Comparison of ENCODE assay signal across 8 mouse cellular contexts in genomic region chr10:74922763-74923162, GRCm38 (mm10). TPM values are rescaled to one million over a fixed set of nuclear protein-coding genes. Genes with fewer than 3 reads are reported as not detected.
DNase-seq lines count a peak whose midpoint lies in the region; ATAC-seq lines count a peak whose summit lies in the region.

No protein-coding gene starts in this region.

- peak; percentile 10; the same call in 1 of the 2 replicates for ATAC-seq in neural tube, embryonic 12.5 days (ENCODE audit: low FRiP score, low read depth)
- ATAC-seq in forebrain, embryonic 16.5 days = peak; percentile 66
- ATAC-seq in midbrain, embryonic 14.5 days (ENCODE audit: low FRiP score, low TSS enrichment) = peak; percentile 18; the same call in 1 of the 2 replicates
- no peak for ATAC-seq in erythroblast, adult 5-6 weeks (replicated peaks; ENCODE audit: low FRiP score, poor library complexity, severe bottlenecking)

- H3K9ac ChIP-seq in neural tube, embryonic 12.5 days = no peak overlapping the region
- no peak overlapping the region for H3K9ac ChIP-seq in forebrain, embryonic 16.5 days (replicated peaks; ENCODE audit: low read depth, low read length)
- H3K9ac ChIP-seq in midbrain, embryonic 14.5 days (replicated peaks; ENCODE audit: low read length) = no peak overlapping the region

- peaks cover 8% of the 10 kb centered on the region; the same call in 1 of the 2 replicates for H3K4me1 ChIP-seq in neural tube, embryonic 12.5 days
- peaks cover 6% of the 10 kb centered on the region; the same call in 1 of the 2 replicates for H3K4me1 ChIP-seq in forebrain, embryonic 16.5 days (replicated peaks; ENCODE audit: control insufficient read depth, insufficient read depth, low read length)
- 0 out of 2 replicates have a peak, but pooled peaks cover 4% of the 10 kb centered on the region for H3K4me1 ChIP-seq in midbrain, embryonic 14.5 days (ENCODE audit: control insufficient read depth, insufficient read depth, low read length)

- no peak for DNase-seq in neural tube, embryonic 10.5 days (ENCODE audit: extremely low spot score, low spot score)
- peak; percentile 67 for DNase-seq in adrenal gland, postnatal 25 days
- peak; percentile 66 to 84 for DNase-seq in layer of hippocampus, adult 18-20 months (ENCODE audit: low spot score in 2 of 2)
- peak; percentile 69 for DNase-seq in midbrain, embryonic 14.5 days
- peak; percentile 24 for DNase-seq in thymus, postnatal 25 days

- H3K4me3 ChIP-seq in neural tube, embryonic 12.5 days = no peak overlapping the region
- H3K4me3 ChIP-seq in forebrain, embryonic 16.5 days (replicated peaks; ENCODE audit: low read length) = no peak overlapping the region
- H3K4me3 ChIP-seq in midbrain, embryonic 14.5 days (replicated peaks; ENCODE audit: low read depth, low read length) = no peak overlapping the region

- 69% methylated on average over 6 of the region's 6 CpGs for WGBS in neural tube, embryonic 12.5 days
- WGBS in forebrain, embryonic 16.5 days = 43% methylated on average over 6 of the region's 6 CpGs
- WGBS in midbrain, embryonic 14.5 days = 60% methylated on average over 6 of the region's 6 CpGs

- no peaks in the 10 kb centered on the region for H3K27me3 ChIP-seq in neural tube, embryonic 12.5 days (replicated peaks)
- no peaks in the 10 kb centered on the region for H3K27me3 ChIP-seq in forebrain, embryonic 16.5 days (replicated peaks; ENCODE audit: control insufficient read depth, insufficient read depth, low read length)
- H3K27me3 ChIP-seq in midbrain, embryonic 14.5 days (ENCODE audit: control insufficient read depth, insufficient read depth, low read length) = no peaks in the 10 kb centered on the region

- no peak overlapping the region for H3K27ac ChIP-seq in neural tube, embryonic 12.5 days
- no peak overlapping the region for H3K27ac ChIP-seq in forebrain, embryonic 16.5 days (ENCODE audit: low read length)
- H3K27ac ChIP-seq in midbrain, embryonic 14.5 days (replicated peaks; ENCODE audit: low read depth, low read length) = no peak overlapping the region

- no peaks in the 10 kb centered on the region for H3K9me3 ChIP-seq in neural tube, embryonic 12.5 days
- no peaks in the 10 kb centered on the region for H3K9me3 ChIP-seq in forebrain, embryonic 16.5 days (ENCODE audit: control insufficient read depth, low read length)
- H3K9me3 ChIP-seq in midbrain, embryonic 14.5 days (ENCODE audit: control insufficient read depth, low read length) = no peaks in the 10 kb centered on the region

- no peaks in the 10 kb centered on the region for H3K36me3 ChIP-seq in neural tube, embryonic 12.5 days
- no peaks in the 10 kb centered on the region for H3K36me3 ChIP-seq in forebrain, embryonic 16.5 days (ENCODE audit: control insufficient read depth, insufficient read depth)
- H3K36me3 ChIP-seq in midbrain, embryonic 14.5 days (ENCODE audit: control insufficient read depth, insufficient read depth, low read length) = no peaks in the 10 kb centered on the region

- H3K4me2 ChIP-seq in neural tube, embryonic 12.5 days (replicated peaks) = no peak overlapping the region
- no peak overlapping the region for H3K4me2 ChIP-seq in forebrain, embryonic 16.5 days (ENCODE audit: low read length)
- H3K4me2 ChIP-seq in midbrain, embryonic 14.5 days (ENCODE audit: low read length) = no peak overlapping the region

RNA-seq across cellular contexts. Expression of gene Gnaz, which starts 44.2 kb away (rescaled TPM):
- 26.6 and 33.9 TPM in 2 replicates for polyA plus RNA-seq in neural tube, embryonic 12.5 days (2016; fragmentation: Nextera tagmentation; extraction: Ambion mirVana)
- total RNA-seq in adrenal gland, postnatal 25 days (2021) = 2.4 and 3.5 TPM in 2 replicates
- 43.9 and 54.3 TPM in 2 replicates for polyA plus RNA-seq in forebrain, embryonic 16.5 days (2015; fragmentation: Nextera tagmentation; extraction: Ambion mirVana)
- total RNA-seq in layer of hippocampus, adult 18-20 months (2021) = 100 to 1,000 TPM; 104 to 111 TPM
- 60.6 and 82.2 TPM in 2 replicates for polyA plus RNA-seq in midbrain, embryonic 14.5 days (2014; fragmentation: Nextera tagmentation; extraction: Ambion mirVana)
- 0.63 TPM in 1 of 2 replicates, not detected in the other for total RNA-seq in erythroblast, adult 5-6 weeks (2015; ENCODE audit: low replicate concordance)
- total RNA-seq in erythroblast, adult 5-6 weeks (2017; ENCODE audit: low replicate concordance) = 0.51 and 0.70 TPM in 2 replicates

Comparison
In these comparisons a context has a peak if more than half of its experiments do, and no peak if none do; other contexts are left out.
1. RNA of gene Gnaz, which starts 44.2 kb away (total RNA-seq): 104 to 111 TPM in layer of hippocampus, adult 18-20 months; 2.4 to 3.5 TPM in adrenal gland, postnatal 25 days and 0.51 to 0.70 TPM in erythroblast, adult 5-6 weeks; every median in the first group is over 10 times any median in the second.